Mouse (Mus musculus) embryonic facial prominence, embryonic 15.5 days (tissue): ENCODE measurements around the gene Acot8. TPM values are rescaled to one million over a fixed set of nuclear protein-coding genes. Genes with fewer than 3 reads are reported as not detected.
A peak's percentile ranks its signal among the peaks of the same experiment; 100 is the strongest.

Source experiments
- ATAC-seq: fragments of 200-750 bp; cut with Nextera tagmentation; 2 replicates; pipeline ENCODE4 v1.8.0; 2017; ENCODE audit warnings: low read depth, moderate TSS enrichment; ENCODE audit not compliant: insufficient number of reproducible peaks, low FRiP score, low TSS enrichment
- H3K27ac ChIP-seq: fragments of 300-500 bp; sonication (generic); replicated peaks from 2 replicates; pipeline ENCODE4 v1.5.1; 2015; ENCODE audit warnings: mild to moderate bottlenecking, inconsistent platforms
- H3K27me3 ChIP-seq: fragments of 300-500 bp; sonication (generic); 2 replicates; pipeline ENCODE4 v1.6.1; 2015; ENCODE audit warnings: inconsistent platforms
- H3K36me3 ChIP-seq: fragments of 300-500 bp; sonication (generic); 2 replicates; pipeline ENCODE4 v1.6.1; 2015; ENCODE audit warnings: mild to moderate bottlenecking, inconsistent platforms
- H3K4me1 ChIP-seq: fragments of 300-500 bp; sonication (generic); 2 replicates; pipeline ENCODE4 v1.6.1; 2015; ENCODE audit warnings: inconsistent platforms
- H3K4me2 ChIP-seq: fragments of 300-500 bp; sonication (generic); replicated peaks from 2 replicates; pipeline ENCODE4 v1.6.1; 2015; ENCODE audit warnings: mild to moderate bottlenecking, inconsistent platforms
- H3K4me3 ChIP-seq: fragments of 300-500 bp; sonication (generic); replicated peaks from 2 replicates; pipeline ENCODE4 v1.5.1; 2015; ENCODE audit warnings: mild to moderate bottlenecking, inconsistent platforms
- H3K9ac ChIP-seq: fragments of 300-500 bp; sonication (generic); 2 replicates; pipeline ENCODE4 v1.6.1; 2015; ENCODE audit warnings: inconsistent platforms
- H3K9me3 ChIP-seq: fragments of 300-500 bp; sonication (generic); replicated peaks from 2 replicates; pipeline ENCODE4 v1.6.1; 2016; ENCODE audit warnings: inconsistent platforms
- WGBS: fragments of 180-500 bp; shearing (Covaris S2); methylation state at CpG from one replicate; pipeline ENCODE4 v1.1.7; 2015; 5-methylcytosine and 5-hydroxymethylcytosine counted together
- polyA plus RNA-seq: library from polyadenylated mRNA; unstranded; fragments of >200 nt; fragmentation: Nextera tagmentation; extraction: Ambion mirVana; gene quantifications from 2 replicates; pipeline ENCODE4 v1.2.1, GENCODE M21; 2015

The Acot8 gene
- polyA plus RNA-seq, 1 experiment from 2014 or later, result 20.9 TPM

GRCm38 (mm10) chr2:164752454-164752853 is 52.2 kb downstream of the Acot8 start:
- Histone ChIP-seq H3K36me3 (peaks cover 92% of the 10 kb centered on the region), H3K4me2 (no peak overlapping the region), H3K9me3 (no peaks in the 10 kb centered on the region), H3K27me3 (no peaks in the 10 kb centered on the region), H3K9ac (no peak overlapping the region), H3K27ac (no peak overlapping the region), H3K4me3 (no peak overlapping the region), H3K4me1 (0 out of 2 replicates have a peak, but pooled peaks cover 4% of the 10 kb centered on the region)
- 85% methylated on average over 2 of the region's 2 CpGs for WGBS
- ATAC-seq, result no peak

DNA sequence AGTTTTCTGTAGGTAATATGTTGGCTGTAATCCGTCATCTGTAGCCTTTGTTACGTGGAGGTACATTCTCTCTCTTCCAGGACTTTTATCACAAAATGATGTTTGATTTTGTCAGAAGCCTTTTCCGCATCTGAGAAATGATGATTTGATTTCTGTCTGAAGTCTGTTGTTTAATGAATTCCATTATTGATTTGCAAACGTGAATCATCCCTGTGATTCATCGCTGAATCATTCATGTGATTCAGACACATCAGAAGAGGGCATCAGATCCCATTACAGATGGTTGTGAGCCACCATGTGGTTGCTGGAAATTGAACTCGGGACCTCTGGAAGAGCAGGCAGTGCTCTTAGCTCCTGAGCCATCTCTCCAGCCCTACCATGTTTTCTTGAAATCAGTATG is 55.7 kb downstream of the Acot8 start:
- H3K4me2 ChIP-seq, result no peak overlapping the region
- H3K4me1 ChIP-seq, result peaks cover 21% of the 10 kb centered on the region
- no peaks in the 10 kb centered on the region for H3K27me3 ChIP-seq
- no peak overlapping the region; the same call in 1 of the 2 replicates for H3K9ac ChIP-seq
- H3K27ac ChIP-seq, result no peak overlapping the region
- no peak for ATAC-seq
- H3K9me3 ChIP-seq, result no peaks in the 10 kb centered on the region
- peaks cover 59% of the 10 kb centered on the region for H3K36me3 ChIP-seq
- H3K4me3 ChIP-seq, result no peak overlapping the region
- WGBS, result 87% methylated on average over 6 of the region's 6 CpGs

GRCm38 (mm10) chr2:164748191-164748590 is 56.5 kb downstream of the Acot8 start:
- WGBS, result 76% methylated on average over 4 of the region's 4 CpGs
- Histone ChIP-seq H3K27ac (no peak overlapping the region), H3K36me3 (peaks cover 52% of the 10 kb centered on the region), H3K9ac (no peak overlapping the region), H3K4me2 (no peak overlapping the region), H3K27me3 (no peaks in the 10 kb centered on the region), H3K4me3 (no peak overlapping the region), H3K4me1 (peaks cover 21% of the 10 kb centered on the region), H3K9me3 (no peaks in the 10 kb centered on the region)
- no peak for ATAC-seq

- H3K27ac ChIP-seq, result no peak overlapping the region; the same call in 1 of the 2 replicates
- peak overlapping the region; percentile 95 for H3K4me3 ChIP-seq
- 53% methylated on average over 8 of the region's 8 CpGs for WGBS
- peak overlapping the region; percentile 78 for H3K4me2 ChIP-seq
- peaks cover 21% of the 10 kb centered on the region for H3K4me1 ChIP-seq
- peak overlapping the region; percentile 88 for H3K9ac ChIP-seq
- no peaks in the 10 kb centered on the region for H3K27me3 ChIP-seq
- H3K36me3 ChIP-seq, result peaks cover 39% of the 10 kb centered on the region
- ATAC-seq, result no peak
- no peaks in the 10 kb centered on the region for H3K9me3 ChIP-seq
Observed at GRCm38 (mm10) chr2:164746693-164747092, 58.0 kb downstream of the Acot8 start.

- Histone ChIP-seq H3K27ac (peak within 1 kb of the TSS; percentile 72), H3K4me1 (peaks cover 21% of the 10 kb centered on the region)
Observed at GRCm38 (mm10) chr2:164745843-164746479, 58.7 kb downstream of the Acot8 start, which contains the start of the genes Wfdc3 and Dnttip1. Wfdc3 (minus strand) TSS chr2:164745931. Dnttip1 (plus strand) TSS chr2:164745983.

DNA sequence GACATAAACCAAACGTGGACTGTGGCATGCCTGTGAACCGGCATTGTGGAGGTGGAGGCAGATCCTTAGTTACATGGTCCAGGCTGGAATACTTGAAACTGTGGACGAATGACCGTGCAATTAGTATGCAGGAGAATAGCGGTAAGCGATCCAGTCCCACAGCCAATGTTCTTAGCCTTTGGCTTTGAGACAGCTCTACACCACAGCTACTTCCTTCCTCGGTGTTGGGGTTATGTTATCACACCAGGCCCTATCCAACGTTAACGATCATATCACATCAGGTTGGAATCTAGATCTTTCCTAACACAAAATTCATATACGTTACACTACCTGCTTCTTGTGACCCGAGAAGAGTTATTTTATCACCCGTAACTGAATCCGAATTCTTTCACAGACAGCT is 59.7 kb downstream of the Acot8 start:
- Histone ChIP-seq H3K27ac (no peak overlapping the region), H3K4me1 (peaks cover 21% of the 10 kb centered on the region), H3K4me3 (peak overlapping the region; percentile 95), H3K9ac (peak overlapping the region; percentile 88; the same call in 1 of the 2 replicates), H3K4me2 (peak overlapping the region; percentile 78), H3K9me3 (no peaks in the 10 kb centered on the region), H3K36me3 (peaks cover 22% of the 10 kb centered on the region), H3K27me3 (no peaks in the 10 kb centered on the region)
- WGBS, result 71% methylated on average over 13 of the region's 13 CpGs
- no peak for ATAC-seq

More at GRCm38 (mm10) chr2:164745843-164746479, 58.7 kb downstream of the Acot8 start, which contains the start of the genes Wfdc3 and Dnttip1:
- H3K9ac ChIP-seq, result peak within 1 kb of the TSS; percentile 88
- ATAC-seq, result peak; percentile 84
- under 1% methylated on average over 68 of the region's 70 CpGs for WGBS
- H3K9me3 ChIP-seq, result no peaks in the 10 kb centered on the region
- no peaks in the 10 kb centered on the region for H3K27me3 ChIP-seq
- H3K4me3 ChIP-seq, result peak within 1 kb of the TSS; percentile 95
- H3K36me3 ChIP-seq, result peaks cover 32% of the 10 kb centered on the region
- H3K4me2 ChIP-seq, result peak within 1 kb of the TSS; percentile 78

Other genes starting within 250 kb of the Acot8 start
- gene Wfdc2, start 242.5 kb downstream of the Acot8 start, polyA plus RNA-seq, result 47.5 and 73.4 TPM in 2 replicates
- gene Spint3, start 231.4 kb downstream of the Acot8 start, polyA plus RNA-seq, result not detected in 2 replicates
- gene Wfdc6a, start 219.4 kb downstream of the Acot8 start, polyA plus RNA-seq, result 0.22 and 0.27 TPM in 2 replicates
- gene Eppin, start 211.3 kb downstream of the Acot8 start, polyA plus RNA-seq, result not detected in 2 replicates
- gene Wfdc6b, start 191.4 kb downstream of the Acot8 start, polyA plus RNA-seq, result not detected in 2 replicates
- gene Wfdc8, start 191.3 kb downstream of the Acot8 start, polyA plus RNA-seq, result not detected in 2 replicates
- not detected in 2 replicates for gene Wfdc16, start 166.1 kb downstream of the Acot8 start, polyA plus RNA-seq
- gene Wfdc10, start 148.8 kb downstream of the Acot8 start, polyA plus RNA-seq, result 1.5 and 2.8 TPM in 2 replicates
- not detected in 2 replicates for gene Wfdc9, start 148.3 kb downstream of the Acot8 start, polyA plus RNA-seq
- gene Wfdc11, start 130.8 kb downstream of the Acot8 start, polyA plus RNA-seq, result not detected in 2 replicates
- 0.16 and 0.71 TPM in 2 replicates for gene Wfdc13, start 119.8 kb downstream of the Acot8 start, polyA plus RNA-seq
- gene Spint4, start 106.4 kb downstream of the Acot8 start, polyA plus RNA-seq, result not detected in 2 replicates
- gene Spint5, start 89.6 kb downstream of the Acot8 start, polyA plus RNA-seq, result not detected in 2 replicates
- 2.2 and 3.2 TPM in 2 replicates for gene Wfdc3, start 59.0 kb downstream of the Acot8 start, polyA plus RNA-seq
- gene Dnttip1, start 58.9 kb downstream of the Acot8 start, polyA plus RNA-seq, result 66.3 and 67.5 TPM in 2 replicates
- gene Ube2c, start 35.0 kb downstream of the Acot8 start, polyA plus RNA-seq, result 297 and 302 TPM in 2 replicates
- 383 and 528 TPM in 2 replicates for gene Tnnc2, start 24.9 kb downstream of the Acot8 start, polyA plus RNA-seq
- 37.1 and 37.3 TPM in 2 replicates for gene Snx21, start 19.1 kb downstream of the Acot8 start, polyA plus RNA-seq
- 7.3 and 7.6 TPM in 2 replicates for gene Zswim3, start 216 bp upstream of the Acot8 start, polyA plus RNA-seq
- gene Zswim1, start 17.8 kb upstream of the Acot8 start, polyA plus RNA-seq, result 18.2 and 20.1 TPM in 2 replicates
- gene Spata25, start 23.7 kb upstream of the Acot8 start, polyA plus RNA-seq, result not detected in 2 replicates
- 174 and 175 TPM in 2 replicates for gene Ctsa, start 28.0 kb upstream of the Acot8 start, polyA plus RNA-seq
- 8.5 and 9.0 TPM in 2 replicates for gene Neurl2, start 28.6 kb upstream of the Acot8 start, polyA plus RNA-seq
- gene Pltp, start 52.8 kb upstream of the Acot8 start, polyA plus RNA-seq, result 66.8 and 77.0 TPM in 2 replicates
- gene Pcif1, start 74.4 kb upstream of the Acot8 start, polyA plus RNA-seq, result 65.7 and 74.8 TPM in 2 replicates
- 13.4 and 16.0 TPM in 2 replicates for gene Zfp335, start 106.9 kb upstream of the Acot8 start, polyA plus RNA-seq
- 41.4 and 46.1 TPM in 2 replicates for gene Mmp9, start 135.9 kb upstream of the Acot8 start, polyA plus RNA-seq
- 0.72 and 0.85 TPM in 2 replicates for gene Slc12a5, start 155.9 kb upstream of the Acot8 start, polyA plus RNA-seq
- gene Ncoa5, start 230.0 kb upstream of the Acot8 start, polyA plus RNA-seq, result 66.8 and 67.0 TPM in 2 replicates